Mouse (Mus musculus) liver, embryonic 13.5 days (tissue): ENCODE data around the gene Coro1b. TPM values are rescaled to one million over a fixed set of nuclear protein-coding genes. Genes with fewer than 3 reads are reported as not detected.
A peak's percentile ranks its signal among the peaks of the same experiment; 100 is the strongest.

Experiments
- ATAC-seq: fragments of 200-750 bp; cut with Nextera tagmentation; 2 replicates; pipeline ENCODE4 v1.8.0; 2017; ENCODE audit warnings: low read depth, mild to moderate bottlenecking, moderate number of reproducible peaks, moderate library complexity
- DNase-seq: peaks from one replicate; pipeline ENCODE4 v3.0.0; 2022
- H3K27ac ChIP-seq: fragments of 300-500 bp; sonication (generic); 2 replicates; pipeline ENCODE4 v1.5.1; 2015; ENCODE audit warnings: moderate library complexity, mild to moderate bottlenecking, inconsistent platforms
- H3K27me3 ChIP-seq: fragments of 300-500 bp; sonication (generic); 2 replicates; pipeline ENCODE4 v1.6.1; 2015; ENCODE audit warnings: mild to moderate bottlenecking, inconsistent platforms
- H3K36me3 ChIP-seq: fragments of 300-500 bp; sonication (generic); 2 replicates; pipeline ENCODE4 v1.6.1; 2015; ENCODE audit warnings: mild to moderate bottlenecking, inconsistent platforms
- H3K4me1 ChIP-seq: fragments of 300-500 bp; sonication (generic); replicated peaks from 2 replicates; pipeline ENCODE4 v1.6.1; 2015; ENCODE audit warnings: inconsistent platforms
- H3K4me2 ChIP-seq: fragments of 300-500 bp; sonication (generic); 2 replicates; pipeline ENCODE4 v1.6.1; 2015; ENCODE audit warnings: inconsistent platforms, mild to moderate bottlenecking, moderate library complexity
- H3K4me3 ChIP-seq: fragments of 300-500 bp; sonication (generic); replicated peaks from 2 replicates; pipeline ENCODE4 v1.5.1; 2015; ENCODE audit warnings: mild to moderate bottlenecking, inconsistent platforms
- H3K9ac ChIP-seq: fragments of 300-500 bp; sonication (generic); 2 replicates; pipeline ENCODE4 v1.6.1; 2015; ENCODE audit warnings: mild to moderate bottlenecking, inconsistent platforms
- H3K9me3 ChIP-seq: fragments of 300-500 bp; sonication (generic); replicated peaks from 2 replicates; pipeline ENCODE4 v1.6.1; 2016; ENCODE audit warnings: inconsistent platforms
- WGBS: fragments of 180-500 bp; shearing (Covaris S2); methylation state at CpG from one replicate; pipeline ENCODE4 v1.1.7; 2015; ENCODE audit not compliant: insufficient replicate concordance; 5-methylcytosine and 5-hydroxymethylcytosine counted together
- polyA plus RNA-seq: library from polyadenylated mRNA; unstranded; fragments of >200 nt; fragmentation: Nextera tagmentation; extraction: Ambion mirVana; gene quantifications from 2 replicates; pipeline ENCODE4 v1.2.1, GENCODE M21; 2015

Coro1b gene
- polyA plus RNA-seq, 1 experiment from 2014 or later = 72.6 TPM

- Histone ChIP-seq H3K36me3 (peaks cover 51% of the 10 kb centered on the region), H3K9ac (no peak overlapping the region), H3K4me3 (no peak overlapping the region), H3K27me3 (no peaks in the 10 kb centered on the region), H3K9me3 (no peaks in the 10 kb centered on the region), H3K4me2 (no peak overlapping the region), H3K4me1 (peaks cover 77% of the 10 kb centered on the region), H3K27ac (no peak overlapping the region)
- DNase-seq = no peak
- no peak for ATAC-seq
- 67% methylated on average over 5 of the region's 5 CpGs for WGBS
These were observed 3.1 kb downstream of the Coro1b start for GRCm38 (mm10) chr19:4151488-4151860.

- H3K9ac ChIP-seq = no peak overlapping the region
- 75% methylated on average over 5 of the region's 5 CpGs for WGBS
- no peaks in the 10 kb centered on the region for H3K9me3 ChIP-seq
- peaks cover 77% of the 10 kb centered on the region for H3K4me1 ChIP-seq
- ATAC-seq (no peak), DNase-seq (no peak)
- H3K4me2 ChIP-seq = no peak overlapping the region
- no peak overlapping the region for H3K4me3 ChIP-seq
- no peak overlapping the region for H3K27ac ChIP-seq
- H3K36me3 ChIP-seq = peaks cover 55% of the 10 kb centered on the region
- no peaks in the 10 kb centered on the region for H3K27me3 ChIP-seq
These were observed 3.5 kb downstream of the Coro1b start for GRCm38 (mm10) chr19:4151898-4152297.

- 79% methylated on average over 8 of the region's 8 CpGs for WGBS
- H3K4me3 ChIP-seq = no peak overlapping the region
- DNase-seq (no peak), ATAC-seq (no peak)
- no peak overlapping the region for H3K4me2 ChIP-seq
- H3K4me1 ChIP-seq = peaks cover 72% of the 10 kb centered on the region
- H3K36me3 ChIP-seq = peaks cover 62% of the 10 kb centered on the region
- no peak overlapping the region for H3K27ac ChIP-seq
- no peak overlapping the region for H3K9ac ChIP-seq
- no peaks in the 10 kb centered on the region for H3K27me3 ChIP-seq
- no peaks in the 10 kb centered on the region for H3K9me3 ChIP-seq
These were observed 4.2 kb downstream of the Coro1b start for GRCm38 (mm10) chr19:4152445-4153231.

- Histone ChIP-seq H3K9ac (peak within 1 kb of the TSS; percentile 51), H3K4me2 (peak within 1 kb of the TSS; percentile 41; the same call in 1 of the 2 replicates), H3K4me1 (peaks cover 66% of the 10 kb centered on the region)
These were observed 4.8 kb downstream of the Coro1b start, which contains the start of gene Ptprcap for GRCm38 (mm10) chr19:4153232-4153654. Gene Ptprcap, plus strand, starts transcription at chr19:4153604.

GRCm38 (mm10) chr19:4154437-4155222 lies 6.2 kb downstream of the Coro1b start:
- Histone ChIP-seq H3K9ac (peak overlapping the region; percentile 51), H3K9me3 (no peaks in the 10 kb centered on the region)

More at GRCm38 (mm10) chr19:4153232-4153654, 4.8 kb downstream of the Coro1b start, which contains the start of gene Ptprcap:
- ATAC-seq (no peak), DNase-seq (no peak)
- peak within 1 kb of the TSS; percentile 33; the same call in 1 of the 2 replicates for H3K4me3 ChIP-seq
- H3K36me3 ChIP-seq = peaks cover 68% of the 10 kb centered on the region
- 78% methylated on average over 11 of the region's 11 CpGs for WGBS
- no peaks in the 10 kb centered on the region for H3K27me3 ChIP-seq
- no peaks in the 10 kb centered on the region for H3K9me3 ChIP-seq
- H3K27ac ChIP-seq = peak within 1 kb of the TSS; percentile 55; the same call in 1 of the 2 replicates

GRCm38 (mm10) chr19:4155223-4156072 lies 7.0 kb downstream of the Coro1b start:
- H3K4me3 ChIP-seq = peak overlapping the region; percentile 33
- peak overlapping the region; percentile 55; the same call in 1 of the 2 replicates for H3K27ac ChIP-seq
- peaks cover 80% of the 10 kb centered on the region for H3K36me3 ChIP-seq

More at GRCm38 (mm10) chr19:4154437-4155222, 6.2 kb downstream of the Coro1b start:
- no peaks in the 10 kb centered on the region for H3K27me3 ChIP-seq
- H3K4me3 ChIP-seq = peak overlapping the region; percentile 33
- peak overlapping the region; percentile 55 for H3K27ac ChIP-seq
- H3K4me1 ChIP-seq = peaks cover 54% of the 10 kb centered on the region
- ATAC-seq = peak; percentile 22; the same call in 1 of the 2 replicates
- DNase-seq = no peak
- peaks cover 82% of the 10 kb centered on the region for H3K36me3 ChIP-seq
- H3K4me2 ChIP-seq = peak overlapping the region; percentile 41
- 25% methylated on average over 13 of the region's 13 CpGs for WGBS

GRCm38 (mm10) chr19:4156073-4156579 lies 7.7 kb downstream of the Coro1b start:
- ATAC-seq (no peak), DNase-seq (no peak)
- Histone ChIP-seq H3K9ac (no peak overlapping the region), H3K36me3 (peaks cover 80% of the 10 kb centered on the region), H3K9me3 (no peaks in the 10 kb centered on the region), H3K4me3 (no peak overlapping the region), H3K27me3 (no peaks in the 10 kb centered on the region), H3K4me1 (peaks cover 43% of the 10 kb centered on the region), H3K4me2 (0 out of 2 replicates have a peak overlapping the region, but pooled peaks have one; percentile 41), H3K27ac (0 out of 2 replicates have a peak overlapping the region, but pooled peaks have one; percentile 55)
- WGBS = 71% methylated on average over 20 of the region's 20 CpGs

More at GRCm38 (mm10) chr19:4155223-4156072, 7.0 kb downstream of the Coro1b start:
- WGBS = 51% methylated on average over 6 of the region's 6 CpGs
- Histone ChIP-seq H3K9ac (peak overlapping the region; percentile 51), H3K27me3 (no peaks in the 10 kb centered on the region), H3K4me1 (peaks cover 47% of the 10 kb centered on the region), H3K9me3 (no peaks in the 10 kb centered on the region), H3K4me2 (peak overlapping the region; percentile 41)
- no peak for ATAC-seq
- no peak for DNase-seq

GRCm38 (mm10) chr19:4156771-4157170 lies 8.4 kb downstream of the Coro1b start:
- Histone ChIP-seq H3K4me1 (peaks cover 47% of the 10 kb centered on the region), H3K36me3 (peaks cover 82% of the 10 kb centered on the region)
- WGBS = 86% methylated on average over 12 of the region's 12 CpGs

GRCm38 (mm10) chr19:4159049-4159448 lies 10.6 kb downstream of the Coro1b start:
- Histone ChIP-seq H3K9ac (no peak overlapping the region), H3K4me3 (no peak overlapping the region), H3K4me1 (peaks cover 51% of the 10 kb centered on the region), H3K27me3 (no peaks in the 10 kb centered on the region), H3K4me2 (no peak overlapping the region), H3K27ac (no peak overlapping the region), H3K36me3 (peaks cover 62% of the 10 kb centered on the region), H3K9me3 (no peaks in the 10 kb centered on the region)
- WGBS = 89% methylated on average over 8 of the region's 8 CpGs
- ATAC-seq (no peak), DNase-seq (no peak)

More at GRCm38 (mm10) chr19:4156771-4157170, 8.4 kb downstream of the Coro1b start:
- H3K4me3 ChIP-seq = no peak overlapping the region
- no peaks in the 10 kb centered on the region for H3K27me3 ChIP-seq
- H3K9me3 ChIP-seq = no peaks in the 10 kb centered on the region
- no peak for ATAC-seq
- DNase-seq = no peak
- H3K27ac ChIP-seq = no peak overlapping the region
- no peak overlapping the region for H3K4me2 ChIP-seq
- no peak overlapping the region for H3K9ac ChIP-seq
